Mouse (Mus musculus) kidney, postnatal 14 days (tissue): ENCODE data around the gene Ppp6r1.
A peak's percentile ranks its signal among the peaks of the same experiment; 100 is the strongest.

ENCODE experiments used
- DNase-seq: peaks from one replicate; pipeline ENCODE4 v3.0.0; 2022; ENCODE audit warnings: mixed read lengths

Ppp6r1 gene

GRCm38 (mm10) chr7:4658912-4659551 lies at the start of gene Ppp6r1:
TSS of gene Ppp6r1 (minus strand) at chr7:4659019.
- peak; percentile 99 for DNase-seq

- DNase-seq, result peak; percentile 30
These were observed 46.3 kb upstream of the Ppp6r1 start for GRCm38 (mm10) chr7:4705098-4705497.

DNA sequence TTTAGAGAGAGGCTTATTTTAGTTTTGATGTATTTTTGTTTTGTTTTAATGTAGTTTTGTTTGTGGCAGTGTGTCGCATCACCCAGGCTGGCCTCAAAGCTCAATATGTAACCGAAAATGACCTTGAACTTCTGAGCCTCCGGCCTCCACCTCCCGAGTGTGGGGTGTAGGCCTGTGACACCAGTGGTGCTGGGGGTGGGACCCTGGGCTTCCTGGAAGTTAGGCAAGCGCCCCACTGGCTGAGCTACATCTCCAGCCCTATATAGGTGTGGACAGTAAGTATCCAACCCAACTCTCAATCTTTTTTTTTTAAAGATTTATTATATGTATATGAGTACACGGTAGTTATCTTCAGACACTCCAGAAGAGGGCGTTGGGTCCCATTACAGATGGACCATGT lies 44.4 kb upstream of the Ppp6r1 start:
- DNase-seq, result no peak

GRCm38 (mm10) chr7:4702334-4702733 lies 43.5 kb upstream of the Ppp6r1 start:
- no peak for DNase-seq

DNA sequence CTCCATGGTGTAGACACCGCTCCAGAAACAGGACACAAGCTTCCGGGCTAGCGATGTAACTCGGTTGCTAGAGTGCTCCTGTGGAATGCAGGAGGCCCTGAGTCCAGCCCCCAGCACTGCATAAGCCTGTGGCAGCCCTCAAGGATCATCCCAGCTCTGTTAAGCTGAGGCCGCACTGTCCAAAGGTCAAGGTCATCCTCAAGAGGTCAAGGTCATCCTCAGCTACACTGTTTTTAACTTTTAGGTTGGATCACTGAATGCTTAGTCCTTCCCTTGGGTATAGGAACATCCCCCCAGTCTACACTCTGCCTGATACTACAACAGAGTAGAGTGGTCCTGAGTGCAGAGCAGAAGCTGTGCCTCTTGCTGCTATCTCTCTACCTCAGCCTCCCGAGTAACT lies 34.2 kb upstream of the Ppp6r1 start:
- DNase-seq, result no peak

- DNase-seq, result no peak
These were observed 32.3 kb upstream of the Ppp6r1 start for GRCm38 (mm10) chr7:4690951-4691653.

DNA sequence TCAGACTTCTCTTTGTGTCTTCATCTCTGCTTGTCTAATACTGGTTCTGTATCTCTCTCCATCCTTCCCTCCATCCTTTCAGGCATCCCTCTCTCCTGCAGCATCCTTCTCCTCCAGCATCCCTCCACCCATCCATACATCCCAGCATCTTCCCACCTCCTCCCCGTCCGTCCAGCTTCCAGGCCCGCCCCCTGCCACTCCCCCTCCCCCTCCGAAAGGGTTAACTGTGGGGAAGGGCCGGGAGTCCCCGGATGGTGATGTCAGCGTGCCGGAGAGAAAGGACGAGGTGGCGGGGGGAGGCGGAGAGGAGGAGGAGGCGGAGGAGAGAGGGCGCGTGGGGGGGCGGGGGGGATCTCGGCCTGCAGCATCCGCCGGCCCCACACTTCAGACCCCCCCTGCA lies 31.6 kb upstream of the Ppp6r1 start, which contains the start of gene Brsk1:
Brsk1 (plus strand) TSS at position 218 of the 400 bp plus-strand sequence.
- peak; percentile 60 for DNase-seq

- peak; percentile 97 for DNase-seq
These were observed 26.0 kb upstream of the Ppp6r1 start, which contains the start of gene Hspbp1 for GRCm38 (mm10) chr7:4684632-4685417. TSS of gene Hspbp1 (minus strand) at chr7:4685068.

GRCm38 (mm10) chr7:4684203-4684602 lies 25.4 kb upstream of the Ppp6r1 start:
- no peak for DNase-seq

DNA sequence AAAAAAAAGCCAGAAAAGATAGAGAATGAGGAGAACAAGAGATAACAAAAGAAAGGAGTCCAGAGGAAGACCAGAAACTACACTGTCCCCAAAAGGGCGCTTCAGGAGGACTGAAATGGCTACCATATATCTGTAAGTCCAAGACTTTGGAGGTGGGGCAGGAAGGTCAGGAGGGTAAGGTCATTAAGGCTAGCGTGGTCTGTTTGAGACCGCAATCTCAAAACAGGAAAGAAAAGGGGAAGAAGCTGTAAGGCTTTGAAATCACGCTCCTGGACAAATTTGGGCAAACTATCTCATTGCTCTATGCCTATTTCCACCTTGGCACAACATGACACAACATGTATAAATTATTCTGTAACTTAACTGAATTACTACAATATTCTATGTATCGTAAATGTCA lies 24.5 kb upstream of the Ppp6r1 start:
- no peak for DNase-seq

- DNase-seq, result no peak
These were observed 16.4 kb upstream of the Ppp6r1 start for GRCm38 (mm10) chr7:4675200-4675599.

DNA sequence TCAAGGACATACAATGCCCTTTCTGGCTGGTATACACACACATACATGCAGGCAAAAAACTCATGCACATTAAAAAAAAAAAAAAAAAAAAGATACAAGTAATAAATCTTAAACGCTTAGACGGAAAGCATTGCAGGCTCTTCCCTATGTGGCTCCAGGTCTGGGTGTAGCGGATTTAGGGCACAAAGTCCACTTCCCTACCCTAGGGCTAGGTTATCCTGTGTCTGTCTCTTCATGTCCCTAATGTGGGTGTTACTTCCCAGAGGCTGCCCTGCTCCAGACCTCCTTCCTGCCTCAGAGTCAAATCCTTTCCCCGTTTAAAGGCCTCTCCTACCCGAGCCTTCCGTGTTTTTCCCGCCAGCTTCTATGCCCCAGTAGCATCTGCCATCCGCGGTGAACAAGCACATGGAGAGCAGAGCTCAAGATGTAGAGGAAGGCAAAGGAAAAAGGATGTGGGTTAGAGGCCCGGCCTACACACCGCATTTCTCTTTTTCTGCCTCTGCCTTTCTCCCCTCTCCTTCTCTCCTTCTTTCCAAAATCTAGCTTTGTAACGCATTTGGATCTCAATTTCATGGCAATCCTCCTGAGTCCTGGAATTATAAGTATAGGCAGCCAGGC lies 15.4 kb upstream of the Ppp6r1 start:
- DNase-seq, result no peak

- DNase-seq, result peak; percentile 53
These were observed 13.1 kb upstream of the Ppp6r1 start for GRCm38 (mm10) chr7:4671956-4672355.

DNA sequence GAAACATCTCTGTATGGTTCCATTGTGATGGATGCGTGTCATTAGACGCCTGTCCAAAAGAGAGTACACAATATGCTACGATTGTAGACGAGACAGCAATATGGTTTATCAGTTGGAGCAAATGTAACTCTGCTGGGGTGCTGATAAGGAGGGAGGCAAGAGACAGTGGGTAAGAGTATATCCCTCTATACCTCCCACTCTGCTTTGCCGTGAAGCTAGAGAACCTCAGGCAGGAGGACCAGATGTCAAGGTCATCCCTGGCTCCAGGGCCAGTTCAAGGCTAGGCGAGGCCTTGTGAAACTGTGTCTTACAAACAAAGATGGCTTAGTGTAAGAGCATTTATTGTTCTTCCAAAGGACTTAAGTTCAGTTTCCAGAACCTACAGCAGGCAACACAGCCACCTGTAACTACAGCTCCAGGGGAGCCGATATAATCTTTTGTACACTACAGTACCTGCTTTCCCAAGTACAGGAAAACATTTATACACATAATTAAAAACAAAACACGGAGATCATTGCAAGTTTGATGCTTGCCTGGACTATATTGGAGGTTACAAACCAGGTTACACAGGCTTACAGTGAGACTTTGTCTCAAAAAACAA lies 11.9 kb upstream of the Ppp6r1 start:
- no peak for DNase-seq

DNA sequence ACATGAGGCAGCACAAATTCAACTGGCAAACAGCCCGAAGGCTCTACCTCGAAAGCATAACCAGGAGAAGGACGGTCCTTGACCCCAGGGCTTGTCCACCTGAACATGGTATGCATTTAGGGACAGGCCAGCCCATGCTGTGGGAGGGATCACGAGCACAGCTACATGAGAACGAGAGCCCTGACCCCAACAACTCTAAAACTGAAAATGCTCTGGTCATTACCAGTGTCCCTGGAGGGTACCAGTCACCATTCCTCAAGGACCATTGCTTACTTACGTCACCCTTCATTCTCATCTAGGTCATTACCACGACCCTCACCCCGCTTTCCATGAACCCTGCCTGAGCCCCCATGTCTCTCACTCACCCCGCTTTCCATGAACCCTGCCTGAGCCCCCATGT lies 10.3 kb upstream of the Ppp6r1 start:
- DNase-seq, result no peak

DNA sequence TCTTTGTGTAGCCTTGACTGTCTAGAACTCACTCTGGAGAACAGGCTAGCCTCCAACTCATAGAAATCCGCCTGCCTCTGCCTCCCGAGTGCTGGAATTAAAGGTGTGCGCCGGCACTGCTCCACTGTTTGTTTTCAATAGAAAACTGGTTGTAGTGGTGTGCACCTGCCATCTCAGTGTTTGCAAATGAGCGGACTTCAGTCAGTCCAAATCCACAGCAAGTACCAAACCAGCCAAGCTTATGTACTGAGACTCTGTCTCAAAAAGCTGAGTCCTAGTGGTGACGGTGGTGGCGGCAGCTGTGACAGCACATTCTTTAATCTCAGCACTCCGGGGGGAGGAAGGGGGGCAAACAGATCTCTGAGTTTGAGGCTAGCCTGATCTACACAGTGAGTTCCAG lies 9.7 kb upstream of the Ppp6r1 start:
- DNase-seq, result no peak

- DNase-seq, result no peak
These were observed 8.1 kb upstream of the Ppp6r1 start for GRCm38 (mm10) chr7:4666871-4667270.

DNA sequence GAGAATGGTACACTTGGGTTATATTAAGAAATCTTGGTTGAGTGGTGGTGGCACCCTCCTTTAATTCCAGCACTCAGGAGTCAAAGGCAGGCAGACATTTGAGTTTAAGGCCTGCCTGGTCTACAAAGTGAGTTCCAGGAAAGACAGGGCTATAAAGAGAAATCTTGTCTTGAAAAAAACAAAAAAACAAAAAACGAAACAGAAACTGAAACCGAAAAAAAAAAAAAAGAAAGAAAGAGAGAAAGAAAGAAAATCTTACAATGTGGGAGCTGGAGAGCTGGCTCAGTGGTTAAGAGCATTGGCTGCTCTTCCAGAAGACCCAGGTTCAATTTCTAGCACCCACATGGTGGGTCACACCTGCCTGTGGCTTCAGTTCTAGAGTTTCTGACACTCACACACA lies 4.9 kb upstream of the Ppp6r1 start:
- DNase-seq, result no peak

GRCm38 (mm10) chr7:4663179-4663578 lies 4.4 kb upstream of the Ppp6r1 start:
- DNase-seq, result no peak

DNA sequence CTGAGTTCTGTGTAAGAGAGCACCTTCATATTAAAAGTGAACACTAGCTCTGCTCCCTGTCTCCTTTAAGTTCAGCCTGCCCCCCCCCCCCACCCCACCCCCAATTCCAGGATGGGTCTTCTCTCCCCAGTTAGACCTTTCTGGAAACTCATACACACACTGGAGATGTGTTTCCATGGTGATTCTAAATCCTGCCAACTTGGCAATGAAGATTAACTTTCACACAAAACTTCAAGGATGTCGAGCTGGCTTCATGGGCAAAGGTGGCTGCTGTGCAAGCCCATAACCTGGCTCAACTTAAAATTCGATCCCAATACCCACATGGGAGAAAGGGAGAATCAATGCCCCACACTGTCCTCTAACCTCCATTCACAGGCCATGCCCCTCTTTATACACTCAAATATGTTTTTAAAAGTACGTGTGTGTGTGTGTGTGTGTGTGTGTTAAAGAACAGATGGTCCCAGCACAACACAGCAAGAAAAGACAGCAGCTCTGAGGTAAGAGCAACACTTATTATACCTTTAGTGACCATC lies 1.2 kb upstream of the Ppp6r1 start:
- DNase-seq, result no peak

DNA sequence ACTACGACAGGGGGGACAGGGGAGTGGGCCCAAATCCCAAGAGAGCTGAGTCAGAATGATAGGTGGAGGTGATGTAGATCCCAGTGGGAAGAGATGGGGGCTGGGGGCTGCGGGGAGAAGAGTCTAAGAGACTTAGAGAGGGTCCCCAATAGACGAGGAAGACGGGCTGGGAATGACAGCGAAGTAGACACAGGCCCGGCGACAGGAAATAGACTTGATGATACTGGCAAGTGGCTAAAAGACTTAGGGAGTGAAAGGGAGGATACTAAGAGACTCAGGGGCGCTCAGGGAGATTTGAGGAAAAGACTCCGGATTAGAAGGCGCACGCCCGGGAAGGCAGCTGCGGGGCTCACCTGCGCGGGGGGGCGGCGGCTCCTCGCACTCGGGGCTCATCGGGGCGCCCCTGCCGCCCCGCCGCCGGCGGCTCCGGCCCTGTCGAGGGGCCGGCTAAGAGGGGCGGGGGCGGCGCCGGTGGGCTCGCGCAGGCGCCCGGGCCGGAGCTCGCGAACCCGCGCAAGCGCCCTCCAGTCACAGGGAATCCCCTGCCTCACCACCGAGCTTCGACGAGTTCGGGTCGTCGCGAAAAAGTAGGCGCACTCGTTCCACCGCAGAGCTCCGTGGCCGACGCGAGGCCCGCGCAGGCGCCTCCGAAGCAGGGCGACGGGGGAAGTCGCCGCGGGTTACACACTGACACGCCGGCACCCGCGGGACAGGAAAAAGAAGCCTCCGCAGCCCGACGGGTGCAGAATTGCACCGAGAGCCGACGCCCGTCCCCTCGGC lies 501 bp downstream of the Ppp6r1 start:
- no peak for DNase-seq
